Mouse (Mus musculus) megakaryocyte progenitor cell, adult 5-6 weeks (primary cell): ENCODE measurements around the gene Kdm1a. TPM values are rescaled to one million over a fixed set of nuclear protein-coding genes. Genes with fewer than 3 reads are reported as not detected.
A peak's percentile ranks its signal among the peaks of the same experiment; 100 is the strongest.

Experiments used
- ATAC-seq: replicated peaks from 2 replicates; pipeline ENCODE4 v1.8.0; 2016; ENCODE audit warnings: mild to moderate bottlenecking, moderate TSS enrichment, inconsistent platforms; ENCODE audit not compliant: poor library complexity
- total RNA-seq, 2 experiments: library from RNA; stranded (forward) in 1 of 2; stranded (reverse) in 1 of 2; fragments of 157-497, 149-512 nt in 1 of 2; fragments of 200-1000 nt in 1 of 2; gene quantifications; 2 replicates each; pipeline versions ENCODE4 v1.2.3 to v1.2.4; 2015 to 2017

Kdm1a gene
- total RNA-seq (2015) (35.7 and 46.3 TPM in 2 replicates), total RNA-seq (2017) (78.2 and 80.5 TPM in 2 replicates)

DNA sequence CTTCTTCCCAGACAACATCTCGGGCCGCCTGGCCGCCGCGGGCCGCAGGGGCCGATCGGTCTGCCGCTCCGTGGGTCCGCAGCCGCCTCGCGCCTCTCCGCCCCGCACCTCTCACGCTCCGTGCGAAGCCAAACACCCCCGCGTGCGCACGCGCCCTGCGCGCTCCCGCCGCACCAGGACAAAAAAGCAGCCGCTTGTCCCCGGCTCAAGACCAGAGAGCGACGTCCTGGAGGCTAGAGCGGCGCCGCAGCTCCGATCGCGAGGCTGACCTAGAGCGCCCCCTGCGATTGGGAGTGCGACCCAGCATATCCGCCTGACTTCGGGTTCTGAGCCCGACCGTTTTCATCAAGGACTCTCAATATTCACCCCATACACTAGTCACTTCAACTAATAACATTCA lies at the start of gene Kdm1a:
TSS of gene Kdm1a (minus strand) at position 156 of the 400 bp plus-strand sequence.
- ATAC-seq = peak; percentile 97

DNA sequence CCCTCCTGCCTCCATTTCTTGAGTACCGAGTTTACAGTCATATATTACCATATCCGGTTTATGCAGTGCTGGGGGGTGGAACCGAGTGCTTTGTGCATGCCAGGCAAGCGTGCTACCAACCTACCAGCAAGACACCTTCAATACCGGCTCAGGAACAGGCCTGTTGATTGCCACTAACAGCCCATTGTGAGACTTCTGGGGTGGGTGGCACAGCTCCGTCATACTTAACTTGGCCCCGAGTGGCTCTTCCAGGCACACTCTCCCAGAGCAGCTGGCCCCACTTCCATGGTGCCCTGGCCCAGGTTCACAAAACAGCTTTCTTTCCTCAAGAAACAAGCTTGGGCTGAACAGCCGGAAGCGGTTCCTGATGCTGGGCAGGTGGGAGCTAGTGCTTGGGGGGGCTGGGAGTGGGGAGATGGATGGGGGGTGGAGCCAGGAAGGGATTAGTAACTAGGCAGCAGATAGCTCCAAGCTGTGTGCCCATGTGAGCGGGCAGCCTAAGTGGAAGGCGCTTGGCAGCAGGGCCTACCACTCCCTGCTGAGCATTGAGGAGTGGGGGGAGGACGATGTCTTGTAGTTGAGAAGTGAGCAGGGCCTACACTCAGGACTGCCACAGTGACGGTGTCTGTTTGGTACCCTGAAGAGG lies 49.5 kb upstream of the Kdm1a start:
- ATAC-seq = no peak

DNA sequence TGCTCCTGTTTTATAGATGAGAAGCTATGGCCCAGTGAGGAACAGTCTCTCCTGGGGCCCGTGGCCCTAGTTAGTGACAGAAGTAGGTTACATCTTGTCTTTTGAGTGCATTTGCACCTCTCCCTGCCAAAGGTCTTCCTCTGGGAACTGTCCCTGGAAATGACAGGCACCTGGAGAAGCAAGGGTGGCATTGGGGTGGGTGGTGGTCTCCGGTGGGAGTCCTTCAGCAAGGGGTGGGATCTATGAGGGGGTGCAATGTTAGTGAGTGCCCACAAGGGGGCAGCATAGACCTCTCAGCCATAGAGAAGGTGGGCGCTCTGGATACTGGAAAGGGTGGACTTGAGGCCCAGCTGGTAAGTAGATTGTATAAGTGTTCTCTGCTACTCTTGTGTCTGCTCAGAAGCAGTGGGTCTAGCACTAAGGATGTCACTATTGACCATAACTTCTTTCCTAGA lies 48.9 kb upstream of the Kdm1a start:
- peak; percentile 66 for ATAC-seq

DNA sequence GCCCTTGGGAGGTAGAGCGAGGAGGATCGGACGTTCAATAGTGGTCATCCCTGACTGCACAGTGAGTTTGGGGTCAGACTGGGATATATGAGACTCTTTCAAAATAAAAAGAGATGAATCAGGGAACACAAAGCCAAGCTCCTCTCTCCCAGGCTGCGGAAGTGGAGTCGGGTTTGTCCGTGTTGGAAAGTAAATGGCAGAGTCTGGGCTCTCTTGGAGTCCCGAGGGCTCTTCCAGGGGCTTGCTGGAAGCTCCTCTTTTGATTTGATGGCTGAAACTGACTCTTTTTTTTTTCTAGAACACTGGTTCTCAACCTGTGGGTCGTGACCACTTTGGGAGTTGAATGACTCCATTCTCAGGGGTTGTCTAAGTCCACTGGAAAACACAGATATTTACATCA lies 47.7 kb upstream of the Kdm1a start:
- ATAC-seq = no peak

DNA sequence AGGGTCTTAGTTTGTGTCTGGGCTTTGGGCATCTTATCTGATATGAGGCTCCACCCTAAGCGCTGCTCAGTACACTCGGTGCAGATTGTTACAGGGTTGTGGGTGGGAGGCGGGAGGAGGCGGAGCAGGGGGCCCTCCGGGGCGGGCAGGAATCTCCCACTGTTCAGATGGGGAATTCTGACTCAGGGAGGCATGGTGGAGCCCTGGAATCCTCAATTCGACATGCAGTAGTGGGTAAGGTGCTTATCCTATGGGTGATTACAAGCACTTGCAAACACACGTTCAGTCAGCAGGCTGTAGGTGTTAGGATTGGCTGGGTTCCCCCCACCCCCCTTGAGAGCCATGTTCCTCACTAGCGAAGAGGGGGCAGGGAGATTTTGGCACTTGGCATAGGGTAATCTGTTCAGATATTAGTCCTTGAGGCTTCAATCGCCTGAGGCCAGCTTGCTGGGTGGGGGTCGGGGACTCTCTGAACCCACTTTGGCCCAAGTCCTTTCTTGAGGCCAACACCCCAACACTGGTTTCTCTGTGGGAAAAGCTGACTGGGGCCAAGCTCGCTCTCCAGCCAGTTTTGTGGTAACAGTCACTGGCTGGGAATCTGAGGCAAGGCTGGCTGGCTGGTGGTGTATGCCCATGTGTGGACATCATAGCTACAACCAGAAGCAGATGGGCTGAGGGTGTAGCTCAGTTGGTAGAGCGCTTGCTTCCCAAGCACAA lies 47.1 kb upstream of the Kdm1a start:
- ATAC-seq = no peak

DNA sequence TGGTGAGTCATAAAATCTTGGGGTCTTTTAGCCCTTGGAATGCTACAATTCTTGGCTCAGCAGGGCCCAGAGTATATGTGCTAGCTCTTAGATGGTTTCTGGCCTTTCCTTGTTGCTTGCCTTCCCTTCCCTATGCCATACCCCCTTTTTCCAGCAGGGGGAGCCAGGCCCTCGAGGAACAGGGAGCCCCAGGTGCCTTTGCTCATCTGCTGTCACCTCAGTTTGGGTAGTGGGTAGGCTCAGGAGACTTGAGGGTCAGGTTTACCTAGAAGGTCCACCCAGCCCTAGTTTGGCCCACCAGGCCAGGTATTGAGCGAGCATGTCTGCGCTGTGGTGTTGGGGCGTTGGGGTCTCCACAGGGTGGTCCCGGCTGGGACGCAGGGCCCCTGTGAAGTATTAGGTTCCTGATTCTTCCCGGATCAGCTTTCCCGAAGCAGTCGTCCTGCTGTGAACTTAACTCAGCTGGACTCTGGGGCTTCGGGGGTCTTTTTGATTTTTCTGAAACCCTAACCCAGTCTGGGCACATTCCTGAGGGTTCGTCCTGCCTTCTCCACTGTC lies 46.5 kb upstream of the Kdm1a start:
- peak; percentile 82 for ATAC-seq

DNA sequence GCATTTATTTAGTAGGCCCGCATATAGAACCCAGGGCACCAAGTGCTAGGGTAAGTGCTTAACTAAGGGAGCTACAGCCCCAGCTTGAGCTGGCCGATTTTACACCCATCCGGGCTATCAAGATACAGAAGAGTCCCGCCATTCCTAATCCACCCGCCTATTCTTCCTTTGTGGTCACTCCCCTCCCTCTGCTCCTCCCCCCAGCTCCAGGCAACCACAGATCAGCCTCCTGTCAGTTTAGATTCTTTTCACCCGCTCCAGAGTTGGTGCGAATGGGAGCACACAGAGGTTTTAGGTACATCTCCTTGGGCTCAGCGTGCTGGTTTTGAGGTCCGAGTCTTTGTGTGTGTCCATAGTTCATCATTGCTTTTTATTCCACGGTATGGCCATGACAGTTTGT lies 36.4 kb upstream of the Kdm1a start:
- ATAC-seq = peak; percentile 74

DNA sequence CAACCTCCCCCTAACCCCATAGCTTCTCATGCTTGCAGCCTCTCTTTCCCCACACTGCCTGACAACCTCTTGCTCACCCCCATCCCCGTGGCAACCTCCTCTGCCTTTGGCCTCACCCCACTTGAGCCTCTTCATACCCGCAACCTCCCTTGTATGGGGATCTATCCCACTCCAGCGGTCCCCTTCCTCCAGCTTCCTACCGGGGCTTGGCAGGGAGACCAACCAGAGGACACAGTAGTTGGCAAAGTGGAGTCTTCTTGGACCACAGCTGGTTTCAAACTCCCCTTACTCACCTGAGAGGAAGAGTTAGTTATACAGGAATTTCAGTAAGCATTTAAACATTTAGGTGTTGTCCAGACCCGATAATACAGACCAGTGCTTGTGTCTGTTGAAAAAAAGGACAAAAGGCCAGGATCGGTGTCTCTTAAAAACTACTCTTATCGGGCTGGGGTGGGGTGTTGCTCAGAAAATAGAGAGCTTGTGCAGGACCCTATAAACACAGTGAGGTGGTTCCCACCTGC lies 35.8 kb upstream of the Kdm1a start:
- ATAC-seq = no peak

DNA sequence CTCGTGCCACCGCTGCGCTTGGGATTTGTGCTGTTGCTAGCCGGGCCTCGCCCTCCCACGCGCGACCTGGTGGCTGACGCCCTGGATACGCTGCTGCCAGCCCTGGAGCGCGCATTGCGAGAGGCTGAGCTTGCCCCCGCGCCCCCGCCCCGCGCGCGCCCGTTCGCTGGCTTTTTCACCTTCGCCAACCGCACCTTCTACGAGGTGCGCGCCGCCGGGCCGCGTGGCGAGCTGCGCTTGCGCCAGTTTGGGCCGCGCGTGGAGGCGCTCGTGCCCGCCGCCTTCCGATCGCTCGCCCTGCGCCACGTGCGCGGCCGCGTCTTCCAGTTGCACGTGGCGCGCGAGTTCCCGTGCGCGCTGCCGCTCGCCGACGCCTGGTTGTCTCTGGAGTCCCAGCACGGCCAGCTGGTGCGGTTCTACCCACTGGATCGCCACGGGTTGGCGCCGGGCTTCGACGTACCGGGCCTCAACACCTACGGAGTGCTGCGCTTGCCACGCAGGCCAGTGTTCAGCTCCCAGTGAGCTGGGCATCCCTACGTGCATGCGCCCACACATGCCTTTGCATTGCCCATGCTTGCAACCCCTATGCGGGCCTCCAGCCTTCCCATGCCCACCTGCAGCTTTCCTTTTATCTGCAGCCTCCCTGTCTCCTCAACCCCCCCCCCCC lies 35.2 kb upstream of the Kdm1a start:
- ATAC-seq = peak; percentile 33

DNA sequence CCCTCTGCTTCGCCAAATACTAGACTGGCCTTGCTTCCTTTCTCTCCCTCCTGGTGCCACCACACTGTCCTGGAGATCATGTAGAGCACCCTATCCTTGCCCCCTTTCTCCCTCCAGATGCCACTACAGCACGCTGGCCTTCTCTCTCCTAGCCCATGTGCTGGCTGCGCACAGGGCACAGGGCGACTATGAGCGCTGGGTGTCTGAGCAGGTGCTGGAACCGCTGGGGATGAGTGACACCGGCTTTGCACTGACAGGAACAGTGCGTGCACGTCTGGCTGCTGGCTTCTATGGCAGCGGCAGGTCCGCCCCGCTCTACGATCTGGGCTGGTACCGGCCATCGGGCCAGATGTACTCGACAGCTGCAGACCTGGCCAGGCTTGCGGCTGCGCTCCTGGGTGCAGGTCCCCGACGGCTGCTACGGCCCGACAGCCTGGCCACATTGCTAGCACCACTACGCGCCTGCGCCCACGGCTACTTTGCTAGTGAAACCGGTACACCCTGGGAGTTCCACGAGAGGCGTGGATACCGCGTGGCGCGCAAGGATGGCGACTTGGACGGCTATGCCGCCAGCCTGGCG lies 34.5 kb upstream of the Kdm1a start:
- ATAC-seq = no peak

DNA sequence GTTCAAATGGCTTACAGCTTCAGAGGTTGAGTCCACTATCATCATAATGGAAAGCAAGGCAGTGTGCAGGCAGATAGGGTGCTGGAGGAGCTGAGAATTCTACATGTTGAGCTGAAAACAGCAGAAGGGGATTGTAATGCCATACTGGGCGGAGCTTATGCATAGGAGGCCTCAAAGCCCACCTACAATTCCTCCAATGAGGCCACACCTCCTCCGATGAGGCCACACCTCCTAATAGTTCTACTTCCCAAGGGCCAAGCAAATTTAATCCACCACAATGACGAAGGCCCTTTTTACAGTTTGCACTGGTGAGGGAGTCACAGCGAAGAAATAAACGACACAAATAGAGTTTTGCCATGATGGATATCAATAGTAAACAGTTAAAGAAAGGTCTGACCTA lies 34.0 kb upstream of the Kdm1a start:
- no peak for ATAC-seq

DNA sequence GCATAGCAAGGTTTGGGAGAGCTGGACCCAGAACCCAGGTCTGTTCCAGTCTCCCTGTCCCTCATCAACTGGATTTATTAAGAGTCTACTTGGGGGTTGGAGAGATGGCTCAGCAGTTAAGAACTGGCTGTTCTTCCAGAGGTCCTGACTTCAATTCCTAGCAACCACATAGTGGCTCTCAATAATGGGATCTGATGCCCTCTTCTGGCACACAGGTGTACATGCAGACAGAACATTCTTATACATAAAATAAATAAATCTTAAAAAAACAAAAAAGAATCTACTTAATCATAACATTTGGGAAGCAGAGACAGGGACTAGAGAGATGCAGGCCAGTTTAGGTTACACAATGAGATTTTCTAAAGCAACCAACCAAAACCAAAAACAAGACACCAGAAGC lies 33.5 kb upstream of the Kdm1a start:
- ATAC-seq = no peak

DNA sequence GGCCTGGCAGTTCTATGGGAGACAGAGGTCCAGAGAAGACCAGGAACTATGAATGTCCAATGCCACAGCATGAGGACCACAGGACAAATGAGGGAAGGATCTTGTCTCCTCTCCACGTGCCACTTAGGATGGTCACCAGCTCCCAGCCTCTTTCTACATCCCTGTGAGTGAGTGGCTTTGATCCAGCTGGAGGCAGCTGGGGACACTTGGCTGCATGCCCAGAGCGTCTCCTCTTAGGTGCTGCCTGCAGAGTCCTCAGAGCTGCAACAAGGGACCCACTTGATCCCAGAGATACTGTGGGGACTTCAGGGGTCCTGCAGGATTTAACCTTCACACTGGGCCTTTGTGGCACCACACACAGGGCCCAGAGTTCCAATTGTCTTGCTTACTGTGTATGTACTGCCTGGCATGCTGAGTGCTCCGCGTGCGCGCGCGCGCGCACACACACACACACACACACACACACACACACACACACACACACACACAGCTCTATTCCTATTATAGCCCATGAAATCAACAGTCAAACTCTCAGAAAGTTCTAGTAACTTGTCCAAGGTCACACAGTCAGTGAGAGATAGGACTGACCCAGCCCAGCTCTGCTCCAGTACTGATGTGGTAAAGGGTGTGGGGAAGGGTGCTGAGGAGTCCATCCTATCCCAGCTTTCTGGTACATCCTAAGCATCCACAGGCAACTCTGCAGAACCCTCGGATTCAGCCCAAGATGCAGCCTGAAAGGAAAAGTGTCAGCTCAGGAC lies 28.9 kb upstream of the Kdm1a start:
- ATAC-seq = no peak

DNA sequence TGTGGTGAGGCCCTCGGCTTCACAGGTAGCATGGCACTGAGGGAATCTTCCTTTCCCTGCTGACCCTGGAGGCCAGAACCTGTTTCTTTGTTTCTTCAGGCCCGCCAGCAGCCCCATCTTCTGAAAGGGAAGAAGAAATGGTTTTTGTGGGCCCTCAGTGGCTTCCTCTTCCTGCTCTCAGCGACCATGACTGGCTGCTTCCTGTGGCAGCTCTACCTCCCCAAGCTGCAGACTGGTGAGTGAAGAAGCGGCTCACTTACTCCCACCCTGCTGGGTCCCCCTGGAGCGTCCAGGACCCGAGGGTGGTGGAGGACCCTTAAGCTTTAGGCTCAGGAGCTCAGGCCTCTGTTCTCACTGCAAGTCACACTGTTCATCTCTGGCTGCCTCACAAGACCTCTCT lies 24.1 kb upstream of the Kdm1a start:
- peak; percentile 44 for ATAC-seq

DNA sequence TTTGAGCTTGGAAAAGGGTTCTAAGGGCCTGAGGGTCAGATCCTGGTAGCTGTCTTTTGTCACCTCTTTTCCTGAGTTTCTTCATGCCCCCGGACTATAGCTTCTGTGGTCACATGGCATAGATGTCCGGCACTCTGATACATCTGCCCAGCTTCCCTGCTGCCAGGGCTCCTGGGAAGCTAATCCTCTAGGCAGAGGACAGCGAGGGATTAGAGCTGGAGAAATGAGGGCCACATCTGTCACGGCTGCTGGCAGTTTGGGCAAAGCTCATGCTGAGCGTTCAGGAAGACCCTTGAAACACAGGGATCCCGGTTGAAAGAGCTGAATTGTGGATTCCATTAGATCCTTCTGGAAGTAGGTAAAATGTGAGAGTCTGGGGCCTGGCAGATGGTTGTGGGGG lies 19.9 kb upstream of the Kdm1a start, which contains the start of gene Lactbl1:
TSS of gene Lactbl1 (plus strand) at position 234 of the 400 bp plus-strand sequence.
- no peak for ATAC-seq

DNA sequence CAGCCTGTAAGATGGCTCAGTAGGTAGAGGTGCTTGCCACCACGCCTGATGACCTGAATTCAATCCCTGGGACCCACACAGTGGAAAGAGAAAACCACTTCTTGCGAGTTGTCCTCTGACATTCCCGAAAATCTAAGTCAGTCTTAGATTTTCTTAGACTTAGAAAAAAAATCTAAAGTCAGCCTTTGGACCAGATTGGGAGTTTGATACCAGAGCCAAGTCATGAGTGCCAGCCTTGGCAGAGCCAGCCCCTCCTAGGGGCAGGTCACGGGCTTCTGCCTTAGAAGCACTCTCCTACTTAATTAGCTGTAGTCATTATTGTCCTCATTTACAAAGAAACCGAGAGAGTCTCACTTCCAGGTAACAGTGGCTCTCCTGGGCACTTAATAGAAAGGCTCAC lies 19.4 kb upstream of the Kdm1a start:
- no peak for ATAC-seq

DNA sequence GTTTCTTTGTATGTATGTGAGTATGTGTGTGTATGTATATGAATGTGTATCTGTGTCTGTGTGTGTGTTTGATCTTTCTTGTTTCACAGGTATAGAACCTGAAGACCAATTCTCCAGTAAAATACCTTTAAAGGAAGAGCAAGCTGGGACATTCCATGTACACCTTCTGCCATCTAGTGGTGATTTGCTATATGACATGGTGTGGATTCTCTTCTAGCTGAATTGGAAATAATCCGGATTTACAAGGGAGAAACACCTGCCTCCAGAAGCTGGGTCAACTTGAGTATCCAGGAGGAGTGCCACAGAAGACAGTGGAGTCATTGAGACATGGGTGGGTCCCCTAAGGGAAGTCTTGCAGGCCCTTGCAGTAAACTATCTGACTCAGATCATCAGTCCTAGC lies 18.8 kb upstream of the Kdm1a start:
- peak; percentile 77 for ATAC-seq

DNA sequence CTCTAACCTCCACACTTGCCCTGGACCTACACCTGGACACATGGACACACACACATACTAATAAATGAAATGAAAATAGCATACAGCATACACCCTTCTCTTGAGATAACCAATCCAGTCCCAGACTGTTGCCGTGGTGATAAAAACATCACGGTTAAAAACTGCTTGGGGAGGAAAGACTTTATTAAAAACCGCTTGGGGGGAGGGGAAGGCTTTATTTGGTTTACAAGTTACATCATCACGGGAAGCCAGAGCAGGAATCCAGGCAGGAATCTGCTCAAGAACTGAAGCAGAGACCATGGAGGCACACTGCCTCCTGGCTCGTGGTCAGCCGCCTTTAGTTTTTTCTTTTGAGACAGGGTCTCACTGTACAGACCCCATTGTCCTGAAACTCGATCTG lies 11.1 kb upstream of the Kdm1a start:
- ATAC-seq = no peak

DNA sequence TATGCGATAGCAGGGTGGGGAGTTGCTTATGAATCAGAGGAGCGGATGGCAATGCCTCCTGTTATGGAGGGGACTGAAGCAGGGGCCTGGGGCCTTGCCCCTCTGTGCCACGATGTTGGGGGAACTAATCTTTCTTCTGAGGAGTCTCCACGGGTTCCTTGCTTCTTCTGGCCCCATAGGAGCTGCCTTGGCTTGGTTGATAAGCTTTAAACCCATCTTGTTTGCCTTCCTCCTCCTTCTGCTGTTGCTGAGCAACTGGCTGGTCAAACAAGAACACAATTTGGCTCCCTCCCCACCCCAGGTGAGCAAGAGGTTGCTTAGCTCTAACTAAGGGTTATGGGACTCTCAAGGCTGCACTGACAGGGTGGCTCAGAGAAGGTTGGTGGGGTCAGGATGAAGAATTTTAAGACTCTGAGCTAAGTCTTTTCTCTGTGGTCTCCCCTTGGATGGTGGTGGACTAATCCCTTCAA lies 7.9 kb upstream of the Kdm1a start, which contains the start of gene Tex46:
TSS of gene Tex46 (plus strand) at position 51 of the 470 bp plus-strand sequence.
- ATAC-seq = no peak
